Mouse (Mus musculus): Measurements from ENCODE around the gene Clcn2. TPM values are rescaled to one million over a fixed set of nuclear protein-coding genes. Genes with fewer than 3 reads are reported as not detected.

The Clcn2 gene
- 9.1 and 10.3 TPM in 2 replicates for polyA plus RNA-seq (2021; fragmentation: Nextera tagmentation)
- long read RNA-seq, experiment 1, transcript Clcn2-201 (24 exons, 3,128 nt), result major isoform, 12 of 23 reads
- long read RNA-seq, experiment 1, partial matches to known transcripts, result 4 of 23 reads
- long read RNA-seq, experiment 1, other reads (novel, unspliced or antisense), result 7 of 23 reads
- long read RNA-seq, experiment 2, transcript Clcn2-201 (24 exons, 3,128 nt), result major isoform, 54 of 110 reads
- long read RNA-seq, experiment 2, partial matches to known transcripts, result 9 of 110 reads
- long read RNA-seq, experiment 2, other reads (novel, unspliced or antisense), result 47 of 110 reads

DNA sequence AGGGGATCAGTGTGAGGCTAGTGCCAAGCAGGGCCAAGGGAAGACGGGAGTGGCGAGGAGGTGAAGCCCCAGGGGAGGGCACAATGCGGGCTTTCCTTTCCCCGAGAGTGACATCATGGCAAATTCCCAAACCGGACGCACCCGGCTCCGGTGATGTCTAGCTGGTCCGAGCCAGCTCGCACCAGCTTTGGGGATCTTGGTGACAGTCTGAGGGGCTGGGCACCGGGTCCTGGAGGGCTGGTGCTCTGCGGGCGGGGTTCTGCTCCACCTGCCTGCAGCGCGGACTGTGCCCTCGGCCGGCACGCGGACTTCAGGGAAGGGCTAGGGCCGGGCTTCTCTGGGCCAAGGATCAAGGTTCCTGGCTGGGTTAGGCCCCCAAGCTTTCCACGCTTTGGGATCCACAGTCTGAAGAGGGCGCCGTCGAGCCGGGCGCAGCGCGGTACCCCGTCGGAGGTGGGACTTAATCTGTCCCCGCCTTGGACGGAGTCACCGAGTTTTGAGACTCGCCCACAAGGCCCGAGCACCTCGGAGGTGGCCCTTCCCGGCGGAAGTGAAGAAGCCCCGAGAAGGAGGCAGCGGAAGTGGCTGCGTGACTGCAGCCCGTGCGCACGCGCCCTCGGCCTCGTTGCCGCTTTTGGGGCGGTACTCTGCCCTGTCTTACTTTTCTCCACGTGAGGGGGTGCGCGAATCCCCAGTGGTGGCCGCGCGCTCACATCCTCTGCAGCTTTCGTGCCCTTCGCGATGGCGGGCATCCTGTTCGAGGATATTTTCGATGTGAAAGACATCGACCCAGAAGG is at the start of gene Clcn2, which contains the start of gene Polr2h:
Clcn2 (minus strand) TSS at position 566 of the 797 bp plus-strand sequence.
Polr2h (plus strand) TSS at position 485 of the 797 bp plus-strand sequence.

DNA sequence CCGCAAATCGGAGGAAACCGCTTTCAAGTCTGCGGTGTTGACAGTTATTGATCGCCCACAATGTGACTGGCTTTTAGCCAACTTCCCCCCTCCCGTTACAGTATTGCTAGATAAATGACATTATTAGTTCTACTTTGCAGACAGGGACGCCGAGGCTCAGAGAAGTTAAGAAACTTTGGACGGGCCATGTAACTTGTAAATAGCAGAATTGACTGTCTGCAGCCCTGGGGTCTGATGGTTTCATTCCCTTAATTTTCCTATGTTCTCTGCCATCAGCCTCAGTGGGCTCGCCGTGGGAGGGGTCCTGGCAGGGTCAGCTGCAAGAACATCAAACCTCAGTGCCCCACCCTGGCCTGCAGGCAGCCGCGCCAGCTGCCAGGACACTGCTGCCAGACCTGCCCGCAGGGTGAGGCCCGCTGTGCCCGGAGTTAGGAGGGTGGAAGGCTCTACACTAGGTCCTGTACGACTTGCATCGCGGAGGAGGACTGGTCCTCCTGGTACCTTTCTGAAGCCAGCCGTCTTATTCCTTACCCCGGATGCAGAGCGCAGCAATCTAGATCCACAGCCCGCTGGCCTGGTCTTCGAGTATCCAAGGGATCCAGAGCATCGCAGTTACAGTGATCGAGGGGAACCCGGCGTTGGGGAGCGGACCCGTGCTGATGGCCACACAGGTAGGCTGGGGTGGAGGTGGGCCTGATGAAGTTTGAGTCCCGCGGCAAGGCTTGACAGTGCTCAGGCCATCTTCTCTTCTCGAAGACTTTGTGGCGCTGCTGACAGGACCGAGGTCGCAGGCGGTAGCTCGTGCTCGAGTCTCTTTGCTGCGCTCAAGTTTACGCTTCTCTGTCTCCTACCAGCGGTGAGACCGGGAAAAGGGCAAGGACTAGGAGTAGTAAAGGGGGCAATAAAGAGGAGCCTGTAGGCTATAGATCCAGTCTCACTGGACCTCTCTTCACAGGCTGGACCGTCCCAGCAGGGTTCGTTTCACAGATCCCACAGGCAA is 16.5 kb upstream of the Clcn2 start, which contains the start of gene Thpo:
Thpo (minus strand) TSS at position 781 of the 1,000 bp plus-strand sequence.

GRCm38 (mm10) chr16:20732925-20733730 is 15.6 kb upstream of the Clcn2 start, which contains the start of gene Chrd:
TSS of gene Chrd (plus strand) at chr16:20733127.

GRCm38 (mm10) chr16:20693111-20693701 is 24.3 kb downstream of the Clcn2 start, which contains the start of gene Fam131a:
TSS of gene Fam131a (plus strand) at chr16:20693241.

GRCm38 (mm10) chr16:20668013-20668412 is 49.5 kb downstream of the Clcn2 start, which contains the start of gene Eif4g1:
TSS of gene Eif4g1 (plus strand) at chr16:20668313.

Other genes starting within 250 kb of the Clcn2 start
- 27.9 and 32.3 TPM in 2 replicates for gene Eif2b5, start 218.9 kb downstream of the Clcn2 start, polyA plus RNA-seq (2021; fragmentation: Nextera tagmentation)
- gene Dvl3, start 200.8 kb downstream of the Clcn2 start, polyA plus RNA-seq (2021; fragmentation: Nextera tagmentation), result 9.0 and 9.6 TPM in 2 replicates
- gene Ap2m1, start 182.3 kb downstream of the Clcn2 start, polyA plus RNA-seq (2021; fragmentation: Nextera tagmentation), result 912 and 945 TPM in 2 replicates
- gene Abcf3, start 169.2 kb downstream of the Clcn2 start, polyA plus RNA-seq (2021; fragmentation: Nextera tagmentation), result 48.0 and 55.5 TPM in 2 replicates
- 3.9 and 5.3 TPM in 2 replicates for gene Vwa5b2, start 128.3 kb downstream of the Clcn2 start, polyA plus RNA-seq (2021; fragmentation: Nextera tagmentation)
- gene Eef1akmt4, start 106.2 kb downstream of the Clcn2 start, polyA plus RNA-seq (2021; fragmentation: Nextera tagmentation), result 7.2 and 9.4 TPM in 2 replicates
- gene Gm49333, start 106.1 kb downstream of the Clcn2 start, polyA plus RNA-seq (2021; fragmentation: Nextera tagmentation), result 0.35 TPM in 1 of 2 replicates, not detected in the other
- 13.0 and 15.6 TPM in 2 replicates for gene Alg3, start 106.0 kb downstream of the Clcn2 start, polyA plus RNA-seq (2021; fragmentation: Nextera tagmentation)
- 10.9 and 11.3 TPM in 2 replicates for gene Camk2n2, start 96.5 kb downstream of the Clcn2 start, polyA plus RNA-seq (2021; fragmentation: Nextera tagmentation)
- gene Ece2, start 87.9 kb downstream of the Clcn2 start, polyA plus RNA-seq (2021; fragmentation: Nextera tagmentation), result 6.9 and 8.6 TPM in 2 replicates
- gene Psmd2, start 66.1 kb downstream of the Clcn2 start, polyA plus RNA-seq (2021; fragmentation: Nextera tagmentation), result 152 TPM in 2 replicates
- 20.0 and 20.5 TPM in 2 replicates for gene Eif4g1, start 49.4 kb downstream of the Clcn2 start, polyA plus RNA-seq (2021; fragmentation: Nextera tagmentation)
- gene Fam131a, start 24.5 kb downstream of the Clcn2 start, polyA plus RNA-seq (2021; fragmentation: Nextera tagmentation), result 223 and 243 TPM in 2 replicates
- gene Polr2h, start 81 bp downstream of the Clcn2 start, polyA plus RNA-seq (2021; fragmentation: Nextera tagmentation), result 81.3 and 85.4 TPM in 2 replicates
- gene Chrd, start 15.4 kb upstream of the Clcn2 start, polyA plus RNA-seq (2021; fragmentation: Nextera tagmentation), result 10.3 and 14.1 TPM in 2 replicates
- gene Thpo, start 16.8 kb upstream of the Clcn2 start, polyA plus RNA-seq (2021; fragmentation: Nextera tagmentation), result 1.0 and 1.5 TPM in 2 replicates

Data from layer of hippocampus, adult 6 months (tissue).